Mouse (Mus musculus) testis, postnatal 10 days (tissue): ENCODE measurements around the gene Pank1.

Source experiments
- DNase-seq: peaks from one replicate; pipeline ENCODE4 v3.0.0; 2021; ENCODE audit warnings: low spot score

Pank1 gene

DNA sequence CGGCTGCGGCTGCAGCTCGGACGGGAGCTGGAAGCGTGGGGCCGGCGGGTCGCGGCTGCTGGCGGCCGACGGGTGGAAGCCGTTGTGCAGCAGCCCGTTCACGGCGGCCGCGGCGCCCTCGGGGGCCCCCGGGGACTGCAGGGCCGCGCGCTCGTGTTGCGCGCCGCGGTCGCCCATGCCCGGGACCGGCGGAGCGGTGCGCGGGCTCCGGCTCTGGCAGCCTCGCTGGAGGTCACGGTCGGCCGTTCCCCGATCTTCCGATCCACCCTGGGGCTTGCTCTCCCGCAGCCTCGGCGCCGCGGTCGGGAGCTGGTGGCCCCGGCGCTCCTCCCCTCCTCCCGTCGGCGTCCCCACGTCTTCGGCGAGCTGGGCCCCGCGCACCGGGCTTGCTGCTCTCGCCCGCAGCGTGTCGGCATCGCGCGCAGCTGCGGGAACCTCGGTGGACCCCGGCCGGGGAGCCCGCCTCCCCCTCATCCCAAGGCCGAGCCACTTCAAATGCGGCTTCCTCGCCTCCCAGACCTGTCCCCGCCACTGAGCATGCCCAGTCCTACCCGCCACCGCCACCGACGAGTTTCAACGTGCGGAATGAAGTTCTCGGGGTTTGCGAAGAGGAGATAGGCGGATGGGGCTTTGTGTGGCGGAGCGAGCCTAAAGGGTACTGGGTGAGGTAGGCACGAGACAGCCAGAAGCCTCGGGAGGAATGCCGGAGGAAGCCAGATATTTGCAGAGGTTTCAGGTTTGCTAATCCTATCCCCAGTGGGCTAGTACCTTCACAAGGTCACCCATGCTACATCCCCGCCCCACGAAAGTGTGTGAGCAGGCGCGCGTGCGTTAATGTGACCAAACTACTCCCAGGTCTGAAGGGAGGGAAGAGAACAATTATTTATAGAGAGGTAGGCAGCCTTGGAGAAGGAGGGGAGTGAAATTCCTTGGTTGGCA lies at the start of gene Pank1:
Pank1 (minus strand) TSS at position 853 of the 939 bp plus-strand sequence.
- DNase-seq, result peak; percentile 81

DNA sequence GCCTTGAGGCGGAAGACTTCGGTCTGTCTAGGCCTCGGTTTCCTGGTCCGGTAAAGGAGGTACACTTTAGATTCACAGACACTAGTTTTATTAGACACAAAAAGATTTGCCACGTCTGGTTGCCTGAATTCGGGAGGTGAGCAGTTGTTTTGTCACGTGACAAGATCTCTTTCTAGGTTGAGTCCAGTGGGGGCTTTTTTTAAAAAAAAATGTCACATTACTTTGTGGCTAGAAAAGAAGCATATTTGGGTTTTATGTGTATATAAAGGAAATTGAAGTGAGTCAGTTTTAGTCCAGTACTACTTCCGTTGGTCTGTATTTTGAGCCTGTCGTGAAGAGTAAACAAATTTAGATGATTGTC lies 43.3 kb upstream of the Pank1 start:
- no peak for DNase-seq

DNA sequence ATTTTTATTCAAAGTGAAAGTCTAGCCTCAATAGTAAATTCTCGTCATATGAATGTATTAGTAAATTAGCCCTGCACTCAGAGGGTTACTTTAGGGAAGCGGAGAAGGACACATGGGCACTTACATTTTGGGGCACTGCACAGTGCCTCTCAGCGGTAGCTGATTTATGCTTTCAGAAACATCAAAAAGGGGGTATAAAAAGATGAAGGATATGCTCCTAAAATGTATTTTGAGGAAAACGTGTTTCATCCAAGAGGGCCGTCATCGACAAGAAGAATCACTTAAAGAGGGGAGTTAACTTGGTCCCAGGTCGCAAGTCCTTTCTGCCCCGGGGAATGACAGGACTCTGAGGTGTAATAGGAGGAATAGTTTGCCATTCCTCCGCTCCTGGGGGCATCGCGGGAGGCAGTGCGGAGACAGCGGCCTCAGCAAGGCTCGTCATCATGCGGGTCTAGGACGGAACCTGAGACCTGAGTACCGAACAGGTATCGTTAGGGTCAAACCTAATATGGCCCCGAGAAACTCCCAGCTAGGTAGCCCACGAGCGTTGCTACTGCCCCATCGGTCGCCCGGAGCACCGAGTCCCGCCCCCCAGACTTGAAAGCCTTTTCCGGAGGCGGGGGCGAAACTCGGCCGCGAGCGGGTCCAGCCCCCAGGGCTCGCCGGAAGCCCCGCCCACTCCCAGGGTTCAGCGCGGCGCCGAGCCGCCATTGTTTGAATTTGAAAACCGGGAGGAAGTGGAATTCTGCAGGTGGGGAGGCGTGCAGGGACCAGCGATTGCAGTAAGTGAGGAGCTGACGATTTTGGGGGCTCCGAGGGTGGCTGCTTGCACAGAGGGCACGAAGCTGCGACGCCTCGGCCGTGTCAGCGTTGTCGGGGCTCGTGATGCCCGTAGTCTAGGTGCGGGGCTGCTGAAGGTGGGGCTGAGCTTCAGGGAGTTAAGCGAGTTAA lies 42.7 kb upstream of the Pank1 start, which contains the start of gene Kif20b:
Kif20b (plus strand) TSS at position 710 of the 951 bp plus-strand sequence.
- peak; percentile 97 for DNase-seq

DNA sequence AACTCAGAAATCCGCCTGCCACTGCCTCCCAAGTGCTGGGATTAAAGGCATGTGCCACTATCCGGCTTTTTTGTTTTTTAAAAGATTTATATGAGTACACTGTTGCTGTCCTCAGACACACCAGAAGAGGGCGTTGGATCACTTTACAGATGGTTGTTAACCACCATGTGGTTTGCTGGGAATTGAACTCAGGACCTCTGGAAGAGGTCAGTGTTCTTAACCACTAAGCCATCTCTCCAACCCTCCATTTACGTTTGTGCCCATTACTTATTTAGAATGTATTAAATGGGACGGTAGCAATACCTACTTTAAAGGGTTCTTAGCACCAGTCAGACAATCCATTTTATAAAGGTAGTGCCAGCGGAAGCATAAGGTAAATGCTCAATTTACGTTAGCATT lies 42.0 kb upstream of the Pank1 start:
- no peak for DNase-seq

DNA sequence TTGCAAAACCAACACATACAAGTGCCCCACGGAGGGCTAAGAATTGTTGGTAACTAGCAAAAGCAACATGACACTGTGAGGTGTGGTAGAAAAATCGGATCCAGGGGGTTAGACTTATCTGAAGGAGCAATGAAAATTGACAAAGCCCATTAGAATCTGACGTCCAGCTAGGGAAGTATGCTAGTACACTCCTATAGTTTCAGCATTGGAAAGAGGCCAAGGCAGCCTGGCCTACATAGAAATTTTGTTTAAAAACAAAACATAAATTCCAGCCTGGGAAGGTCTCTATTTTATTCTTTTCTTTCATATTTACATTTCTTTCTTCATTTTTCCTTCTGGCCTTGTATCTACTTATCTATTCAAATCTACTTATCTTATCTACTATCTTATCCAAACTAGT lies 41.3 kb upstream of the Pank1 start:
- DNase-seq, result no peak

DNA sequence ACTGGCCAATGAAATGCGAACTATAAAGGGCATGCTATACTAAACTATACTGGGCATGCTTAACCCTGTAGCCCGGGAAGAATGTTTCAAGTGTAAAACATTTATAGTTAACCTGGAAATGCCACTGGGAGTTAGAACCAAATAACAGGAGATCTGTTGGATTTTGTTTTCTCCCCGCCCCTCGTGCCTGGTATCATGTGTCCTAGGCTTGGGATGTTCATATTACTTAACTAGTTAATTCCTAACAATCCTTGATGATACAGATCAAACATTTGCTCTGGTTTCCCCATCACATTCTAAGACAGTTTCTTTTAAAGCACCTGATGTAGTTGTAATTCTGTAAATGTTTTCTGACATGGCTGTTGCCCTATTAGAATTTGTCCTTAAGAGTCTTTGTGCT lies 40.8 kb upstream of the Pank1 start:
- DNase-seq, result no peak

DNA sequence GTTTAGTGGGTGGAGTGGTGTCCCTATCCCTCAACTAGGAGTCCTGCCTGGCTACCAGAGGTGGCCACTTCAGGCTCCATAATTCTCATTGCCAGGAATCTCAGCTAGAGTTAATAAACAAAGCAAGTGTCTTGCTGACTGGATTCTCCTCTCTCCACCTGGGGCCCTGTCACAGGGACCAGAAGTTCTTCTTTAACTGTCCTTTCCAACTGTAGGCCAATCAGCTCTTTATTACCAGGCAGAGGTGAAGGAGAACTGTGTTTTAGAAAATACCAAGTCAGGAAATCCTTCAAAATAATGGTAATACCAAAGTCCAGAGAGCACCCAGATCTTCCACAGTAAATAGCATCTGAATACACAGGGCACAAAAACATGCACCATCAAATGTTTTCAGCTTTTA lies 33.1 kb upstream of the Pank1 start:
- DNase-seq, result no peak

DNA sequence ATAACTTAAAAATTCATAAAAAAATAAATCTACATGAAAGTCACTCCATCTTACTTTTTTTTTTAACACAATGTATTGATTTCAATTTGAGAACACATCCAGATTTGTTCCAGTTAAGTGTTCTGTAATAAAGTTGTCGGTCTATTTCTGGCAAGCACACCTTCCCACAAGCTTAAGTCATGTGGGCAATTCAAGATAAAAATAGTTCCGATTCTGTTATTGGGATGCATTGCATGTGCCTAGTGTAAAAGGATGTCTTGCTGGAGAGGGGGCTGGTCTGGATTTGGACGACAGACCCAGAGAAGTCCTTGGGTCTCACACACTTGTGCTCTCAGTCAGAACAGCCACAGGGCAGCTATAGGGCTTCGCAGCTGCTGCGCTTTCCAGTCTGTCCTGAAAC lies 27.5 kb upstream of the Pank1 start:
- no peak for DNase-seq

DNA sequence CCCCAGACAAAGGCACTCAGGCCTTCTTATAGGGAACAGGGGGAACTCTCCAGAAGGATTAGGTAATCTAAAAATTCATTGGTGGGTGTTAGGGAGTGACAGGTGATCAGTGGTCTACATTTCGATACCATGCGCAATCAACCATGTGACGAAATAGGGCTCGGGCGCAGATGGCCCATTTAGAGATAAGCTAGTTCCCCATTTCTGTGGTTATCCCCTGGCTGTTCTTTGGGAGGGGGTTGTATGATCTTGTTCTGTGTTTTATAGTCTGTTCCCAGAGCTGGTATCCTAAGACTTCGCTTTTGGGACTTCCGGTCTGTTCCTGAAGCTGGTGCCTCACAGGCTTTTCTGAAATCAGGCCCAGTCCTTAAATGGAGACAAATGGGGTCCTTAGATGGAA lies 26.2 kb upstream of the Pank1 start:
- no peak for DNase-seq

DNA sequence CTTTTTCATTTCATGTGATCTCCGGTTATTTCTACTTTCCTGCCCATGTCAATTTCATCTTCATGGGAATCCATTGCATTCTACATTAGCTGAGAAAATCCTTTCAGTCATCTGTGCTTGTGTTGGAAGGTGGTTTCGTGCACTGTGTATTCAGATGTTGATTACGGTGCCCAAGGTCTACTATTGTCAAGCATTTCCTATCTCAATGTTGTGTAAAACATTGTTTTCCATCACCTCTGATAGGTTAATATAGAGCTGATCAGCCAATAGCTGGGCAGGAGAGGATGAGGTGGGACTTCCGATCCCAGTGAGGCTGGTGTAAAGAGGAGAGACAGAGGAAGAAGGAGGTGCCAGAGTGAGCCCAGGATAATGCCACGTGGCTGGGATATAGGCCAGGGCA lies 24.8 kb upstream of the Pank1 start:
- no peak for DNase-seq

DNA sequence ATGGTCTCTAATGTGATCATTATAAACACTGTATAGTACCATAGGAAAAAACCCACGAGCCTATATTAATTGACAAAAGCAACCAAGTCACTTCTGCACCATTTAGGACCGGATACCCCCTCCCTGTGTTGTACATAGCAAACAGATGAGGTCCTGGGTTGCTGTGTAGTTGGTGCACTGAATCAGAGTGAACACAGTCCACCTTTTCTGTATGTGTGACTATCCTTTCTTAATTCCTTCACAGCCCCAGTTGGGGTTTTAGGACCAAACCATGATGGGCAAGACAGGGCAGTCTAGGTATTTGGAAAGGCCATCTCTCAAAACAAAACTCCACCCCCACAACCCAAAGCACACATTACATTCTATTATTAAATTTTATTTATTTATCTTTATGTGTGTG lies 22.5 kb upstream of the Pank1 start:
- DNase-seq, result no peak

DNA sequence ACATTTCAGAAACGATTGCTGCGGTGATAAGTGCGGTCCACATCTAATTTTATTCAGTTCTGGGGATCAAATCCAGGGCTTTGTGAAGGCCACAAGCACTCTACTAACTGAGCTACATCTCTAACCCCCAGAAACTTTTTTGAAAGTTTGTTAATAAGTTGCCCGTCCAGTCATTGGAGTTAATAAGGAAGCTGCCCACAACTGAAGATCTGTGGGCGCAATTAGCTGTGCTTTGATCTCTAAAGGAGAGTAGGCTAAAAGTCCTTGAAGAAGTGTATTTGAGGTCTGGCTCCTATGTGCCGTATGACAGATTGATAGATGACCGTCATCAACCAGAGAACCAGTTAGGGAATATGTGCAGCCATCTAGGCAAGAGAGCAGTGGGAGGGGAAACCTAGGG lies 22.0 kb upstream of the Pank1 start:
- DNase-seq, result no peak

DNA sequence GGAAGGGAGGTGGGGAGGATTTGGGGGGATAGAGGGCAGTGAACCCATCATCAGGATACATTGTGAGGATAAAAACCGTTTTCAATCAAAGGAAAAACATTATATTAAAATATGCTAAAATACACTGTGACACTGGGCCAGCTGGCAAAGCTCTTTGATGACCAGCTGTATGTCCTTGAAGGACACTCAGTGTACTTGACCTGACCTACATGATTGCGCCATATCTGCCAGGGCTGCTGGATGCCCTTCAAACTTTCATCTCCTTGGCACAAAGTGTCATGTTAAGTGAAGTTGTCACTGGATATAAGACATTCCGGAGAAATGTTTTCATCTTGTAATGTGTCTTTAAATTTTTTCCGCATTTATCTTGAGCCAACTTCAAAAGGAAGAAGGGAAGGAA lies 19.7 kb upstream of the Pank1 start:
- peak; percentile 46 for DNase-seq

DNA sequence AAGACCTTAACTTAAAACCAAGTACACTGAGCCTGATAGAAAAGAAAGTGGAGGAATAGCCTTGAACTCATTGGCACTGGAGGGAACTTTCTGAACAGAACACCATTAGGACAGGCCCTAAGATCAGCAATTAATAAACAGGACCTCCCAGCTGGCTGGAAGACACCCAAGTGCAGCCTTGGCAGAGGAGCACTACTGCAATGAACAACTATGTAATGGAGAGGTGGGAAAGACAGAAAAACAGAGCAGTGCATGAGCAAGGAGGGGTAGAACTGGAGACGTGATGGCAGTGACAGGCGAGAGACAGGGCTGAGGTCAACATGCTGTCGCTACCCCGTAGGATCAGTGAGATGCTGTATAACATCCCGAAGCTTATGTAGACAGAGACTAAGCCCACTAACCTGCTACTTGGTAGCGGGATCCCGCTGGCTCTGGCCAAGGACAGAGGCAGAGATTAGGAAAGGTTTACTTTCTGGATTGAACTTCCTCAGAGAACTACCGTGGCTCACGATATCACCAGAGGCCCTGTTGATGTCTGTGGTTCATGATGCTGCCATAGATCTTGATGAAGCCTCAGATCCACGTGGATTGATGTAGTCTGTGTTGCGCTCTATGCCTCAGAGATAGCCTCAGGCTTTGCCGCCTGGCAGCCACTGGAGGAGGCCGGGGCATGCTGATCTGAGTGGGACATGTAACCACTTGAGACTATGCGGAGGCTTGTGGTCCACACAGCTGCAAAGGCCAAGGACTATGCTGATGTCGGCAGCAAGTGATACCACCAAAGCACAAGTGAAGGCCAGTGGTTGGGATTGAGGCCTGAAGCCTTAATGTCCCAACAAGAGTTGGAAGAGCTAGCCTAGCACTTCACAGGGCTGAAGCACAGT lies 18.1 kb upstream of the Pank1 start:
- peak; percentile 82 for DNase-seq

DNA sequence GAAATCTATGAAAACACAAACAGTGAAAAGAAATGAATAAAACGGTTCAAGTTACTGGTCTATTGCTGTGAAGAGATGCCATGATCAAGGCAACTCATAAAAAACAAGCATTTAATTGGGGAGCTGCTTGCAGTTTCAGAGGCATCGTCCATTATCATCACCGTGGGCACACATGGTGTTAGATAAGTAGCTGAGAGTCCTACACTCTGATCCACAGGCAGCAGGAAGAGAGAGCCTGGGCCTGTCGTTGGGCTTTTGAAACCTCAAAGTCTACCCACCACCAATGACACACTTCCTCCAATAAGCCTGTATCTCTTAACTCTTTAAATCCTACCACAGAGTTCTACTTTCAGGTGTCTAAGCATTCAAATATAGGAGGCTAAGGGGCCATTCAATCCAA lies 15.8 kb upstream of the Pank1 start:
- no peak for DNase-seq

DNA sequence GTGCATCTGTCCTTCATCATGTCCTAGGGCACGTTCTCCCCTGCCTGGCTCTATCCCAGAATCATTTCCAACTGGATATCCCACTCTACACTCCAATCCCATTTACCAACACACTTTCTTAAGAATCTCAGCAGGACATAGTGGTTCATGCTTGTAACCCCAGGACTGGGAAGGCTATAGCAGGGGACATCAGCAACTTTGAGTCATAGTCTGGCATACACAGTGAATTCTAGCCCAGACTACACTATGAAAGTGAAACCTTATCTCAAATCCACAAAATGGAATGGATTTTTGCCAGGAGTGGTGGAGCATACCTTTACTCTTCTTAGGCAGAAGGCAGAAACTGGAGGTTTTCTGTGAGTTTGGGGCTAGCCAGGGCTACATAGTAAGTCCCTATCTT lies 12.3 kb upstream of the Pank1 start:
- no peak for DNase-seq

DNA sequence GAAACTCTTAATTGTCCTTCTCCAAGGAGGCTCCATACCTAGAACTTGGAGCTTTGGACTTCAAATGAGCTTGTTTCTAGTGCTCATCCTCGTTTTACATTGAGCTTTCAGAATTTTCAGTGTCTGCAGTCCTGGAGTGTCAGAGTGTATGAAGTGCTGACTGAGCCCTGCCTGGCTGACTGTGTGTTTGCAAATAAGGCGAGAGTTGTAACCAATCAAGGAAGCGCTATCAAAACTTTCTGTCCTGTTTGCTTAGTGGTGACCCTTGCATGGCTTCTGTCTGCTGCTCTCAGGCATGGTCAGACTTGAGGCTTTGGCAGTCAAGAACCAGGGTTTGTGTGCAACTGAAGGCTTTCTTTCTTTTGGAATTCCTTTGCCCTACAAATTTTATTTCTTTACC lies 11.7 kb upstream of the Pank1 start:
- no peak for DNase-seq

DNA sequence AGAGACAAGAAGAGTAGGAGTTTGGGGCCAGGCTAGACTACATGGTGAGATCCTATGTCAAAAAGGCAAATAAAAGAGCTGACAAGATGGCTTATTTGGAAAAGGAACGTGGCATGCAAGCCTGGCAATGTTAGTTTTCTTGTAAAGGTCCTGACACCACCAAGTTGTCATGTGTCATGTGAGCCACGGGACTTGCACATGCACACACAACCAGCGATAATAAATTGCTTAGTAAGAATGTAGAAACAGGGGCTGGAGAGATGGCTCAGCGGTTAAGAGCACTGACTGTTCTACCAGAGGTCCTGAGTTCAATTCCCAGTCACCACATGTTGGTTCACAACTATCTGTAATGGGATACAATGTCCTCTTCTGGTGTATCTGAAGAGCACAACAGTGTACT lies 7.1 kb upstream of the Pank1 start:
- DNase-seq, result no peak

DNA sequence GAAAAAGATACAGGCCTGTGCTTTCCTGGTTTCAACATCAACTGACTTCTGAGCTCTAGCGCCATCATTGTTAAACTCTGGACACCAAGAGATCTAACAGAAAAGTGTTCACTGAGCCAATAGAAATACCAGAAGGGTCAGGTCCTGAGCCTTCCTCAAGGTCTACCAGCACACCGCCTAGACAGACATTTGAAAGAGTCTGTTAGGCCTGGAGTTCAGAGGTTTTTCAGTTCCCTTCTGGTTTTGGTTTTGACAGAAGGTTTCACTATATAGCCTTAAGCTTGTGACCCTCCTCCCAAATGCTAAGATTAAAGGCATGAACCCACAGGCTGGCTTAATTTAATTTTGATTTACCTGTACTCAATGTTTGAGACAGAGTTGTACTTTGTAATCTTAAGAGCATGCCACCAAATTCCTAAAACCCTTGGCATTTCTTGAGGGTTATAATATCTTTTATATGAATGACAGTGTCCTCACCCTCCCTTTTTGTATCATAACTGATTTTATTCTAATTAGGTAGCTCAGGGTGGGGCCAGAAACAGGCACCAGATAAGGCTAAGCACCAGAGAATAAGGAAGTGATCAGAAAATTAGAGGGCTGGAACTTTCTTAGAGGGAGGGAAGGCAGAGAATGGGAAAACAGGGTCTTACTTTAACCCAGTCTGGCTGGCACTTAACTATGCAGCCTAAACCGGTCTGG lies 4.4 kb upstream of the Pank1 start:
- DNase-seq, result no peak

DNA sequence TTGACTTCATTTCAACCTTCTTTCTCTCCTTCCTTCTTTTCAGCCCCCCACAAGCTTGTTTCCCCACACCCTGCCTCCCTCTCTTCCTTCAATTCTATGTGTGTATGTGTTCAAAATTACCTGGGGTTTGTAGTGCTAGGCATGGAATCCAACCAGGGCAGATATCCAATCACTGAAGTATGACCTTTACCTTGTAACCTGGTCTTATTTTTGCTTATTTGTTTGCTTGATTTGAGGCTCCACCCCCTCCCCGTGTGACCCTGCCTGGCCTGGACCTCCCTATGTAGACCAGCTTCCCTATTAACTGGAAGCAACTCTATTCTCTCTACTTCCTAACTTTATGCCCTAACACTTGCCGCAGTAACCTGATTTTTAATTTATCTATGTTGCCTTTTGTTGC lies 3.2 kb upstream of the Pank1 start:
- DNase-seq, result no peak

DNA sequence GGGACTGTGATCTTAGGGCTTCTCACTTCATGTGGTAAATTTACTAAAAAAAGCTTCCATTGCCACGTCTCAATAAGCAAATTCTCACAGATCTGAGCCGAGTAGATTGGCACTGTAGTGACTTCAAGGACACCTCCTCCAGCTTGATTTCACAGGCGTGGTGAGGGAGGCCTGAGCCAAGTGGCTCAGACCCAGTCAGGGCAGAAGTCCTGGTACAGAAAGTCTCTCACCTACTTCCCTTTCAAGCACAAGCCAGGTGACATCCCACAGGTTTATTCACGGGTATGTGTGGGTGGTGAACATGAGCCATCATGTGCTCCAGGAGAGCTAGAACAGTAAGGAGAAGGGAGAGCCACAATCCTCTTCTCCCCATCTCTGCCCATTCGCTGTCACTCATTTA lies 1.9 kb upstream of the Pank1 start:
- no peak for DNase-seq
